Mouse (Mus musculus) brain, embryonic 14.5 days (tissue): ENCODE results near the gene Dnajc16.

Source experiments
- CTCF ChIP-seq: fragments of 200-500 bp; IDR thresholded peaks from 2 replicates; pipeline ENCODE4 v1.5.1; 2012; ENCODE audit warnings: inconsistent platforms, mild to moderate bottlenecking, moderate library complexity, borderline replicate concordance; ENCODE audit not compliant: insufficient read depth, insufficient read length; ENCODE audit errors: extremely low read depth
- POLR2A ChIP-seq: fragments of 200-500 bp; IDR thresholded peaks from 2 replicates; pipeline ENCODE4 v1.6.1; 2012; ENCODE audit warnings: mild to moderate bottlenecking, inconsistent platforms, borderline replicate concordance; ENCODE audit not compliant: poor library complexity, insufficient read depth, insufficient read length, severe bottlenecking; ENCODE audit errors: extremely low read depth

DNA sequence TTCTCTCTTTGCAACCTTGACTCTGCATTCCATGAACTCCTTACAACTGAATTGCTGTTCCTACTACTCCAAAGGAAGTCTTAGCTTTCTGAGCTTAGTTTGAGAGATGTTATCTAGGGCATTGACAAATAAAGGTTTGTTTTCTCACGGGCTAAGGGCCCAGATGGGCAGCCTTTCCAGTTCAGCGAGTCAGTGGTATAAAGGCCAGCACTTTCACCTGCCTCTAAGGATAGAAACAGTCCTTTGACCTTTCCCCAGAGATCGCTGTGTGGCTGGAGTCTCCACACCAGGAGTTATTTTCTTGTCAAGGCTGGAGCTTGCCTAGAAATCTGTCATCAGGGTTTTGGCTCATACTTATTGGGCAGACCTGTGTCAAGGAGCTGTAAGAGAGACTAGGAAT lies 65.0 kb downstream of the Dnajc16 start:
- TF ChIP-seq CTCF (no peak), POLR2A (no peak)
